Mouse (Mus musculus): ENCODE measurements around the gene Casc4.

GRCm38 (mm10) chr2:121828411-121828810 lies 38.4 kb upstream of the Casc4 start:
- TF ChIP-seq CTCF (IDR thresholded peaks at IDR 0.05; ENCODE audit: low read depth) (no peak), EP300 (IDR thresholded peaks at IDR 0.05; ENCODE audit: low read depth) (no peak)

All from liver, embryonic 14.5 days (tissue).